Mouse (Mus musculus) lung, postnatal 0 days (tissue): ENCODE measurements around the gene Mettl7a3.

Experiments used
- CTCF ChIP-seq: IDR thresholded peaks from 2 replicates; pipeline ENCODE4 v1.5.1; 2016; ENCODE audit warnings: antibody characterized with exemption, mild to moderate bottlenecking
- EP300 ChIP-seq: IDR thresholded peaks from 2 replicates; pipeline ENCODE4 v1.6.1; 2016; ENCODE audit warnings: antibody characterized with exemption, mild to moderate bottlenecking, control low read depth

GRCm38 (mm10) chr15:100367119-100367518 is 32.4 kb downstream of the Mettl7a3 start:
- no peak for TF ChIP-seq EP300
- TF ChIP-seq CTCF, result no peak
